Mouse (Mus musculus): Measurements from ENCODE around the gene Cdc42se1. TPM values are rescaled to one million over a fixed set of nuclear protein-coding genes. Genes with fewer than 3 reads are reported as not detected.

Gene Cdc42se1
- polyA plus RNA-seq (2014; fragmentation: Illumina TruSeq; extraction: RNeasy Lipid Tissue Mini Kit (QIAGEN cat#74804); ENCODE audit: low read depth, low replicate concordance) = 18.5 TPM

GRCm38 (mm10) chr3:95228148-95228893 lies at the start of gene Cdc42se1:
Cdc42se1 (plus strand) TSS chr3:95228732.

GRCm38 (mm10) chr3:95217255-95218134 lies 11.0 kb upstream of the Cdc42se1 start, which contains the start of gene Gabpb2:
Gabpb2 (minus strand) TSS chr3:95217916.

GRCm38 (mm10) chr3:95231298-95232221 lies 3.0 kb downstream of the Cdc42se1 start, which contains the start of gene Mllt11:
Mllt11 (minus strand) TSS chr3:95232171.

GRCm38 (mm10) chr3:95241498-95241897 lies 13.0 kb downstream of the Cdc42se1 start, which contains the start of gene Gm128:
Gm128 (minus strand) TSS chr3:95241598.

GRCm38 (mm10) chr3:95250783-95251424 lies 22.4 kb downstream of the Cdc42se1 start, which contains the start of gene Bnipl:
Bnipl (minus strand) TSS chr3:95251193.

GRCm38 (mm10) chr3:95281216-95282126 lies 52.9 kb downstream of the Cdc42se1 start, which contains the start of the genes Mindy1 and Prune1:
Mindy1 (plus strand) TSS chr3:95281345.
Prune1 (minus strand) TSS chr3:95282076.

Other genes starting within 250 kb of the Cdc42se1 start
- gene Zfp687, start 213.3 kb upstream of the Cdc42se1 start, polyA plus RNA-seq (2014; fragmentation: Illumina TruSeq; extraction: RNeasy Lipid Tissue Mini Kit (QIAGEN cat#74804); ENCODE audit: low read depth, low replicate concordance) = 9.7 TPM
- gene Psmd4, start 186.1 kb upstream of the Cdc42se1 start, polyA plus RNA-seq (2014; fragmentation: Illumina TruSeq; extraction: RNeasy Lipid Tissue Mini Kit (QIAGEN cat#74804); ENCODE audit: low read depth, low replicate concordance) = 157 TPM
- gene Pip5k1a, start 121.8 kb upstream of the Cdc42se1 start, polyA plus RNA-seq (2014; fragmentation: Illumina TruSeq; extraction: RNeasy Lipid Tissue Mini Kit (QIAGEN cat#74804); ENCODE audit: low read depth, low replicate concordance) = 15.0 TPM
- 37.4 TPM for gene Vps72, start 117.7 kb upstream of the Cdc42se1 start, polyA plus RNA-seq (2014; fragmentation: Illumina TruSeq; extraction: RNeasy Lipid Tissue Mini Kit (QIAGEN cat#74804); ENCODE audit: low read depth, low replicate concordance)
- gene Tmod4, start 104.3 kb upstream of the Cdc42se1 start, polyA plus RNA-seq (2014; fragmentation: Illumina TruSeq; extraction: RNeasy Lipid Tissue Mini Kit (QIAGEN cat#74804); ENCODE audit: low read depth, low replicate concordance) = 31.7 TPM
- 55.1 TPM for gene Scnm1, start 94.7 kb upstream of the Cdc42se1 start, polyA plus RNA-seq (2014; fragmentation: Illumina TruSeq; extraction: RNeasy Lipid Tissue Mini Kit (QIAGEN cat#74804); ENCODE audit: low read depth, low replicate concordance)
- 8.4 TPM for gene Lysmd1, start 94.6 kb upstream of the Cdc42se1 start, polyA plus RNA-seq (2014; fragmentation: Illumina TruSeq; extraction: RNeasy Lipid Tissue Mini Kit (QIAGEN cat#74804); ENCODE audit: low read depth, low replicate concordance)
- 2.9 TPM for gene Tnfaip8l2, start 86.4 kb upstream of the Cdc42se1 start, polyA plus RNA-seq (2014; fragmentation: Illumina TruSeq; extraction: RNeasy Lipid Tissue Mini Kit (QIAGEN cat#74804); ENCODE audit: low read depth, low replicate concordance)
- gene Sema6c, start 68.3 kb upstream of the Cdc42se1 start, polyA plus RNA-seq (2014; fragmentation: Illumina TruSeq; extraction: RNeasy Lipid Tissue Mini Kit (QIAGEN cat#74804); ENCODE audit: low read depth, low replicate concordance) = 9.7 TPM
- 15.5 TPM for gene Gabpb2, start 10.8 kb upstream of the Cdc42se1 start, polyA plus RNA-seq (2014; fragmentation: Illumina TruSeq; extraction: RNeasy Lipid Tissue Mini Kit (QIAGEN cat#74804); ENCODE audit: low read depth, low replicate concordance)
- 10.0 TPM for gene Mllt11, start 3.4 kb downstream of the Cdc42se1 start, polyA plus RNA-seq (2014; fragmentation: Illumina TruSeq; extraction: RNeasy Lipid Tissue Mini Kit (QIAGEN cat#74804); ENCODE audit: low read depth, low replicate concordance)
- not detected for gene Gm128, start 12.9 kb downstream of the Cdc42se1 start, polyA plus RNA-seq (2014; fragmentation: Illumina TruSeq; extraction: RNeasy Lipid Tissue Mini Kit (QIAGEN cat#74804); ENCODE audit: low read depth, low replicate concordance)
- not detected for gene Bnipl, start 22.5 kb downstream of the Cdc42se1 start, polyA plus RNA-seq (2014; fragmentation: Illumina TruSeq; extraction: RNeasy Lipid Tissue Mini Kit (QIAGEN cat#74804); ENCODE audit: low read depth, low replicate concordance)
- gene Mindy1, start 52.6 kb downstream of the Cdc42se1 start, polyA plus RNA-seq (2014; fragmentation: Illumina TruSeq; extraction: RNeasy Lipid Tissue Mini Kit (QIAGEN cat#74804); ENCODE audit: low read depth, low replicate concordance) = 24.4 TPM
- 27.0 TPM for gene Prune1, start 53.3 kb downstream of the Cdc42se1 start, polyA plus RNA-seq (2014; fragmentation: Illumina TruSeq; extraction: RNeasy Lipid Tissue Mini Kit (QIAGEN cat#74804); ENCODE audit: low read depth, low replicate concordance)
- 2.1 TPM for gene Anxa9, start 78.4 kb downstream of the Cdc42se1 start, polyA plus RNA-seq (2014; fragmentation: Illumina TruSeq; extraction: RNeasy Lipid Tissue Mini Kit (QIAGEN cat#74804); ENCODE audit: low read depth, low replicate concordance)
- 54.0 TPM for gene Cers2, start 86.1 kb downstream of the Cdc42se1 start, polyA plus RNA-seq (2014; fragmentation: Illumina TruSeq; extraction: RNeasy Lipid Tissue Mini Kit (QIAGEN cat#74804); ENCODE audit: low read depth, low replicate concordance)
- 12.5 TPM for gene Setdb1, start 128.5 kb downstream of the Cdc42se1 start, polyA plus RNA-seq (2014; fragmentation: Illumina TruSeq; extraction: RNeasy Lipid Tissue Mini Kit (QIAGEN cat#74804); ENCODE audit: low read depth, low replicate concordance)
- gene 4930558C23Rik, start 174.1 kb downstream of the Cdc42se1 start, polyA plus RNA-seq (2014; fragmentation: Illumina TruSeq; extraction: RNeasy Lipid Tissue Mini Kit (QIAGEN cat#74804); ENCODE audit: low read depth, low replicate concordance) = not detected
- gene Arnt, start 205.7 kb downstream of the Cdc42se1 start, polyA plus RNA-seq (2014; fragmentation: Illumina TruSeq; extraction: RNeasy Lipid Tissue Mini Kit (QIAGEN cat#74804); ENCODE audit: low read depth, low replicate concordance) = 34.4 TPM

All from heart, adult 10 weeks (tissue).